Mouse (Mus musculus) urinary bladder, postnatal 4 days (tissue): ENCODE measurements around the gene Cadps.

Experiments used
- DNase-seq, 2 experiments: peaks; one replicate each; pipeline ENCODE4 v3.0.0; 2021 to 2022; ENCODE audit warnings: low spot score in 2 of 2

Cadps gene

GRCm38 (mm10) chr14:12507018-12507417, 315.9 kb downstream of the Cadps start:
- no peak for DNase-seq

- DNase-seq: no peak
Observed at GRCm38 (mm10) chr14:12504191-12504947, 318.5 kb downstream of the Cadps start.

GRCm38 (mm10) chr14:12462206-12462605, 360.7 kb downstream of the Cadps start:
- DNase-seq: no peak

GRCm38 (mm10) chr14:12459700-12460099, 363.2 kb downstream of the Cadps start:
- DNase-seq: no peak

- DNase-seq: no peak
Observed at GRCm38 (mm10) chr14:12455064-12455591, 367.8 kb downstream of the Cadps start.

GRCm38 (mm10) chr14:12450807-12451206, 372.1 kb downstream of the Cadps start:
- no peak for DNase-seq

GRCm38 (mm10) chr14:12448883-12449282, 374.0 kb downstream of the Cadps start:
- no peak for DNase-seq

GRCm38 (mm10) chr14:12441019-12441418, 381.9 kb downstream of the Cadps start:
- DNase-seq: no peak

- DNase-seq: no peak
Observed at GRCm38 (mm10) chr14:12437976-12438375, 384.9 kb downstream of the Cadps start.

- no peak for DNase-seq
Observed at GRCm38 (mm10) chr14:12437422-12437821, 385.5 kb downstream of the Cadps start.

GRCm38 (mm10) chr14:12436903-12437368, 385.9 kb downstream of the Cadps start:
- no peak for DNase-seq

GRCm38 (mm10) chr14:12428021-12428654, 394.7 kb downstream of the Cadps start:
- no peak for DNase-seq

- DNase-seq: no peak
Observed at GRCm38 (mm10) chr14:12425311-12425710, 397.6 kb downstream of the Cadps start.

GRCm38 (mm10) chr14:12410276-12410675, 412.6 kb downstream of the Cadps start:
- no peak for DNase-seq

GRCm38 (mm10) chr14:12409811-12410210, 413.1 kb downstream of the Cadps start:
- no peak for DNase-seq

GRCm38 (mm10) chr14:12406588-12406987, 416.3 kb downstream of the Cadps start:
- no peak for DNase-seq

- DNase-seq: no peak
Observed at GRCm38 (mm10) chr14:12405201-12405600, 417.7 kb downstream of the Cadps start.

GRCm38 (mm10) chr14:12404724-12405123, 418.2 kb downstream of the Cadps start:
- no peak for DNase-seq

- DNase-seq: no peak
Observed at GRCm38 (mm10) chr14:12404052-12404451, 418.8 kb downstream of the Cadps start.

- no peak for DNase-seq
Observed at GRCm38 (mm10) chr14:12400116-12400515, 422.8 kb downstream of the Cadps start.

GRCm38 (mm10) chr14:12397561-12397960, 425.3 kb downstream of the Cadps start:
- DNase-seq: no peak

- DNase-seq: no peak
Observed at GRCm38 (mm10) chr14:12394318-12394717, 428.6 kb downstream of the Cadps start.

- no peak for DNase-seq
Observed at GRCm38 (mm10) chr14:12393271-12393861, 429.5 kb downstream of the Cadps start.
